Mouse (Mus musculus) MEL (cell line): ENCODE measurements around the gene Sv2b.

ENCODE experiments used
- CHD2 ChIP-seq: IDR thresholded peaks from 2 replicates; pipeline ENCODE4 v1.6.1; 2011; ENCODE audit warnings: low read length, improper control_type of control experiment
- ETS1 ChIP-seq: IDR thresholded peaks from 2 replicates; pipeline ENCODE4 v1.6.1; 2012; ENCODE audit warnings: low read depth, mild to moderate bottlenecking, inconsistent platforms, low read length, improper control_type of control experiment, moderate library complexity
- GATA1 ChIP-seq: IDR thresholded peaks from 2 replicates; pipeline ENCODE4 v1.6.1; 2011; ENCODE audit warnings: low read depth, low read length, improper control_type of control experiment
- TAL1 ChIP-seq: IDR thresholded peaks from 2 replicates; pipeline ENCODE4 v1.6.1; 2012; ENCODE audit warnings: mild to moderate bottlenecking, inconsistent platforms, low read length, moderate library complexity, mixed read lengths

- TF ChIP-seq TAL1: no peak
- TF ChIP-seq CHD2: no peak
- no peak for TF ChIP-seq GATA1
- no peak for TF ChIP-seq ETS1
These were observed 92.9 kb downstream of the Sv2b start for GRCm38 (mm10) chr7:75216180-75216579.
